Mouse (Mus musculus) bone marrow, adult 2 months (tissue): ENCODE data around the gene Scn3a. TPM values are rescaled to one million over a fixed set of nuclear protein-coding genes. Genes with fewer than 3 reads are reported as not detected.

Experiments used
- H3K27ac ChIP-seq: fragments of 200-500 bp; 2 replicates; pipeline ENCODE4 v1.5.1; 2012; ENCODE audit warnings: low read depth, mild to moderate bottlenecking, control low read depth, inconsistent platforms, low read length; ENCODE audit not compliant: control insufficient read depth, poor library complexity, insufficient read depth
- H3K4me1 ChIP-seq: fragments of 200-500 bp; 2 replicates; pipeline ENCODE4 v1.6.1; 2011; ENCODE audit warnings: low read length; ENCODE audit not compliant: control insufficient read depth, insufficient read depth
- H3K4me3 ChIP-seq: fragments of 200-500 bp; replicated peaks from 2 replicates; pipeline ENCODE3; 2011; ENCODE audit warnings: mild to moderate bottlenecking, low read depth, low read length, control low read depth; ENCODE audit not compliant: control insufficient read depth
- CTCF ChIP-seq: fragments of 200-500 bp; IDR thresholded peaks from 2 replicates; pipeline ENCODE4 v1.5.1; 2011; ENCODE audit warnings: low read length, control low read depth; ENCODE audit not compliant: control insufficient read depth, insufficient read depth
- POLR2A ChIP-seq: fragments of 200-500 bp; IDR thresholded peaks from 2 replicates; pipeline ENCODE4 v1.6.1; 2011; ENCODE audit warnings: low read depth, mild to moderate bottlenecking, control low read depth, low read length, borderline replicate concordance; ENCODE audit not compliant: control insufficient read depth
- WGBS: fragments of 180-500 bp; shearing (Covaris S2); methylation state at CpG from one replicate; pipeline ENCODE4 v1.1.7; 2018; 5-methylcytosine and 5-hydroxymethylcytosine counted together
- polyA plus RNA-seq: library from polyadenylated mRNA; stranded (reverse); fragments of >200 nt; gene quantifications from 2 replicates; pipeline ENCODE4 v1.2.4, GENCODE M21; 2011; ENCODE audit warnings: low replicate concordance; ENCODE audit not compliant: missing spikeins, insufficient read depth, insufficient read length

Gene Scn3a
- polyA plus RNA-seq, 1 experiment, result not detected

GRCm38 (mm10) chr2:65532127-65532854, 35.1 kb downstream of the Scn3a start:
- WGBS, result 85% methylated on average over 10 of the region's 10 CpGs
- Histone ChIP-seq H3K4me1 (no peaks in the 10 kb centered on the region), H3K4me3 (no peak overlapping the region), H3K27ac (no peak overlapping the region)
- no peak for TF ChIP-seq POLR2A
- no peak for TF ChIP-seq CTCF

GRCm38 (mm10) chr2:65529148-65529547, 38.3 kb downstream of the Scn3a start:
- H3K4me1 ChIP-seq, result no peaks in the 10 kb centered on the region
- TF ChIP-seq POLR2A (no peak), CTCF (no peak)
- H3K27ac ChIP-seq, result no peak overlapping the region
- WGBS, result 4% methylated on average over 5 of the region's 5 CpGs
- no peak overlapping the region for H3K4me3 ChIP-seq

DNA sequence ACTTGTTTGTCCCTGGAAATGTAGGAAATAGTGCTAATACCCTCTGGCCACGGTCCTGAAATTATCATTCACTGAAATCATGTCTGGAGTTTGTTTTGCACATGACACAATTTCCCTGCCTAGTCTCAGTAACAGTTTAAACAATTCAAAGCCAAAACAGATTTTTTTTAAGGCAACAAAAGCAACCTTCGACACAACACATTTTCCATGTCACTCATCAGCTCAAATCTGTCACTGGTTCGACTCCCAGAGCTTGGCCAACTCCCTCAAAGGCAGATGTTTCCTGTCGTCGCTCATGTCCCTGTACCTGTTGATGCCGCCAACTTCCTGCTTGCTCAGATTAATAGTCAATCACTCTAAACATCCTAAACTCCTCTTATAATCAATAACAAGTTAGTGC, 50.7 kb downstream of the Scn3a start:
- H3K4me1 ChIP-seq, result no peaks in the 10 kb centered on the region
- no peak overlapping the region for H3K27ac ChIP-seq
- 26% methylated on average over 6 of the region's 6 CpGs for WGBS
- H3K4me3 ChIP-seq, result no peak overlapping the region
- TF ChIP-seq POLR2A, result no peak
- no peak for TF ChIP-seq CTCF

DNA sequence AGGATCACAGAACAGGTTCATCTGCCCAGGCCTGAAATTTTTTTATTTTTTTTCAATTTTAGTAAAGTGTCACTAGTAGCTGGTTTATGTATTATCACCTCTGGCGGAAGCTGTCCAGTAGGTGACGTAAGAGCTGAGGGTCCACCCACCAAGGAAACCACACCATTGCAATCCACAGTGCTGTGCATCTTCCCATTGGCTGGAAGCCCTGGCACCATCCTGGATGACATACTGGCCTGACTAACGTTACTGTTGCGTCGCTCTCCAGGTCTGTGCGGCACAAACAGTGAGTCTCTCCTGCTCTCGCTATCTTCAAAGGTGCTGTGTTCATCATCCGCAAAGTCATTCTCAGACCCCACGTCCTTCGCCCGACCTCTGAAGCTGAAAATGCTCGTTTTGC, 59.2 kb downstream of the Scn3a start:
- TF ChIP-seq POLR2A (no peak), CTCF (no peak)
- WGBS, result 76% methylated on average over 12 of the region's 12 CpGs

GRCm38 (mm10) chr2:65490450-65490849, 77.0 kb downstream of the Scn3a start:
- TF ChIP-seq CTCF (no peak), POLR2A (no peak)
- 66% methylated on average over 9 of the region's 9 CpGs for WGBS

More for the DNA sequence above, 59.2 kb downstream of the Scn3a start:
- Histone ChIP-seq H3K4me1 (no peaks in the 10 kb centered on the region), H3K4me3 (no peak overlapping the region), H3K27ac (no peak overlapping the region)

DNA sequence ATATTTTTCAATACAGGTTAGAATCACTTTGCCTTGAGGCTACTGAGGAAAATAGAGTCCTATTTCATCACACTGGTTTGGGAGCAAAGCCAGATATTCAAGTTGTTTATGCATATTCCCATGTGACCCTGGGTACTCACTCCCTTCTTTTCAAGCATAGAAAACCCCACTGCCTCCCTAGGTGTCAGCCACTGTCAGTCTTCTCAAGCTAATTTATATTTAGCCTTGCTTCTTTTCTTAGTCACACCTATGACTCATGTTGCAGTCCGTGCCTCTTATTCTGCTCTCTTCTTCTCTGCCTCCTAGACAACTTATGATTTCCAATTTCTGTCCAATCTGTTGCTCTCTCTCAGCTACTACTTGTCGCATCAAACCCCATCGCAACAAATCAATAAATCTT, 84.0 kb downstream of the Scn3a start:
- H3K27ac ChIP-seq, result no peak overlapping the region
- no peaks in the 10 kb centered on the region for H3K4me1 ChIP-seq
- no peak overlapping the region for H3K4me3 ChIP-seq
- WGBS, result 24% methylated on average over 3 of the region's 3 CpGs
- TF ChIP-seq CTCF (no peak), POLR2A (no peak)

More at GRCm38 (mm10) chr2:65490450-65490849, 77.0 kb downstream of the Scn3a start:
- H3K4me1 ChIP-seq, result no peaks in the 10 kb centered on the region
- H3K27ac ChIP-seq, result no peak overlapping the region
- H3K4me3 ChIP-seq, result no peak overlapping the region

DNA sequence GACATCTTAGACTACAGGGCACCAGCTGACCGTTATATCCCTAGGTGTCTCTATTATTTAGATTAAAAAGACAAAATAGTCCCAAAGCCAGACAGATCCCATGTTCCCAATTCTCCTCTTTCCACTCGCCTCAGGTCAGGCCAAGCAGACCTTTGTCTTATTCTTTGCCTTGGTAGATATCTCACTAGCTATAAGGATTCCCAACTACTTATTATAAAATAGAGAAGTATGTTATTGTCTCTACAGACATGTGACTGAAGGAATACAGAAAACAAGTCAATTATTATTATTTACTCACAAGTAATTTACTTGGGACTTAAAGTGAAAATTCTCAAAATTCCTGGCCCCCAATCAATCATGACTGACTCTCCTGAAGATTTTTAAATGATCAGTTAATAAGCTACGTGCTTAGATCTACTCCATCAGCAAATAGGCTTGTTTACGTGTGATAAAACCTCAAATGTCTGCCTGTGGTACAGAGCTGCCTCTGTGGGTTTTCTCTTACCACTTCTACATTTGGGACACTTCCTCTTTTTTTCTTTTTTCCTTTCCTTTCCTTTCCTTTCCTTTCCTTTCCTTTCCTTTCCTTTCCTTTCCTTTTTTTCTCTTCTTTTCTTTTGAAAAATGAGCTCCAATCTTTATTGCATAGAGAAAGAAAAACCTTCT, 86.3 kb downstream of the Scn3a start:
- 36% methylated on average over 4 of the region's 4 CpGs for WGBS

GRCm38 (mm10) chr2:65471311-65471882, 96.0 kb downstream of the Scn3a start:
- WGBS, result 73% methylated on average over 11 of the region's 11 CpGs
- Histone ChIP-seq H3K4me3 (no peak overlapping the region), H3K27ac (no peak overlapping the region), H3K4me1 (no peaks in the 10 kb centered on the region)
- TF ChIP-seq CTCF (no peak), POLR2A (no peak)

More for the DNA sequence above, 86.3 kb downstream of the Scn3a start:
- TF ChIP-seq POLR2A, result no peak
- TF ChIP-seq CTCF, result no peak
- no peak overlapping the region for H3K4me3 ChIP-seq
- no peaks in the 10 kb centered on the region for H3K4me1 ChIP-seq
- H3K27ac ChIP-seq, result no peak overlapping the region

DNA sequence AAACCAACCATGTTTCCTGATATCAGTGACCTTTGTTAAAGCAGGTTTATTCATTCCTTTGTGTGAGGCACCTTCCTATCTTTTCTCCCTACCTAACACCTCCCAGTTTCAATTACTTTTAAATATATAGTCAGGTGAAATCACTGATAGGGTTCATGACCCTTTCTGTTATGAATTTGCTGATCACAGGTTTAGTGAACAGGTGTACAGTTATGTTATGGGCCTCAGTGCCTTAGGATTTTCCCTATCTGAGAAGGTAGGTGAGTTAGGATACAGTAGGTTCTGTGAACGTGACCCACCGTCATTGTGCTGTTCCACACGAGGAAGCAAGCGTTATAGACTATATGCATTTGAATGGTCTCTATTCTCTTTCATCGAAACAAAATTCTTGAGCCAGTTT, 101.7 kb downstream of the Scn3a start:
- no peaks in the 10 kb centered on the region for H3K4me1 ChIP-seq
- H3K27ac ChIP-seq, result no peak overlapping the region
- H3K4me3 ChIP-seq, result no peak overlapping the region
- WGBS, result 85% methylated on average over 5 of the region's 5 CpGs
- TF ChIP-seq POLR2A (no peak), CTCF (no peak)
